Mouse (Mus musculus) midbrain, embryonic 14.5 days (tissue): ENCODE data around the gene Gpr156. TPM values are rescaled to one million over a fixed set of nuclear protein-coding genes. Genes with fewer than 3 reads are reported as not detected.

Source experiments
- ATAC-seq: fragments of 200-750 bp; cut with Nextera tagmentation; 2 replicates; pipeline ENCODE4 v1.8.0; 2017; ENCODE audit warnings: moderate number of reproducible peaks, moderate library complexity; ENCODE audit not compliant: low FRiP score, low TSS enrichment
- DNase-seq: peaks from one replicate; pipeline ENCODE4 v3.0.0-alpha.2; 2015
- H3K27ac ChIP-seq: fragments of 300-500 bp; sonication (generic); replicated peaks from 2 replicates; pipeline ENCODE4 v1.5.1; 2014; ENCODE audit warnings: mild to moderate bottlenecking, low read depth, low read length, moderate library complexity
- H3K27me3 ChIP-seq: fragments of 300-500 bp; sonication (generic); 2 replicates; pipeline ENCODE4 v1.6.1; 2014; ENCODE audit warnings: low read length, control low read depth, mixed read lengths; ENCODE audit not compliant: control insufficient read depth, insufficient read depth
- H3K36me3 ChIP-seq: fragments of 300-500 bp; sonication (generic); 2 replicates; pipeline ENCODE4 v1.6.1; 2014; ENCODE audit warnings: low read length, control low read depth; ENCODE audit not compliant: control insufficient read depth, insufficient read depth
- H3K4me1 ChIP-seq: fragments of 300-500 bp; sonication (generic); 2 replicates; pipeline ENCODE4 v1.6.1; 2014; ENCODE audit warnings: mild to moderate bottlenecking, antibody characterized with exemption, low read length, control low read depth; ENCODE audit not compliant: control insufficient read depth, insufficient read depth
- H3K4me2 ChIP-seq: fragments of 300-500 bp; sonication (generic); 2 replicates; pipeline ENCODE4 v1.6.1; 2014; ENCODE audit warnings: mild to moderate bottlenecking, low read length, moderate library complexity
- H3K4me3 ChIP-seq: fragments of 300-500 bp; sonication (generic); replicated peaks from 2 replicates; pipeline ENCODE4 v1.5.1; 2014; ENCODE audit warnings: low read depth, low read length
- H3K9ac ChIP-seq: fragments of 300-500 bp; sonication (generic); replicated peaks from 2 replicates; pipeline ENCODE4 v1.6.1; 2014; ENCODE audit warnings: mild to moderate bottlenecking, low read length, moderate library complexity
- H3K9me3 ChIP-seq: fragments of 300-500 bp; sonication (generic); 2 replicates; pipeline ENCODE4 v1.6.1; 2016; ENCODE audit warnings: low read length, control low read depth, mixed read lengths; ENCODE audit not compliant: control insufficient read depth
- WGBS: fragments of 180-500 bp; shearing (Covaris S2); extraction: QIAGEN DNeasy Blood & Tissue Kit; methylation state at CpG from one replicate; pipeline ENCODE4 v1.1.7; 2014; 5-methylcytosine and 5-hydroxymethylcytosine counted together
- polyA plus RNA-seq: library from polyadenylated mRNA; unstranded; fragments of >200 nt; fragmentation: Nextera tagmentation; extraction: Ambion mirVana; gene quantifications from 2 replicates; pipeline ENCODE4 v1.2.1, GENCODE M21; 2014

The Gpr156 gene
- polyA plus RNA-seq, 1 experiment from 2014 or later, result 7.6 TPM

GRCm38 (mm10) chr16:37878951-37879505 is 37.3 kb upstream of the Gpr156 start:
- no peak overlapping the region for H3K9ac ChIP-seq
- H3K4me3 ChIP-seq, result no peak overlapping the region
- no peaks in the 10 kb centered on the region for H3K9me3 ChIP-seq
- H3K27ac ChIP-seq, result no peak overlapping the region
- ATAC-seq (no peak), DNase-seq (no peak)
- no peaks in the 10 kb centered on the region for H3K4me1 ChIP-seq
- no peaks in the 10 kb centered on the region for H3K27me3 ChIP-seq
- no peak overlapping the region for H3K4me2 ChIP-seq
- WGBS, result 87% methylated on average over 7 of the region's 7 CpGs
- H3K36me3 ChIP-seq, result peaks cover 62% of the 10 kb centered on the region

- WGBS, result 99% methylated on average over 4 of the region's 4 CpGs
- Histone ChIP-seq H3K9me3 (no peaks in the 10 kb centered on the region), H3K9ac (no peak overlapping the region), H3K27ac (no peak overlapping the region), H3K27me3 (no peaks in the 10 kb centered on the region), H3K4me1 (no peaks in the 10 kb centered on the region), H3K36me3 (peaks cover 65% of the 10 kb centered on the region), H3K4me3 (no peak overlapping the region), H3K4me2 (no peak overlapping the region)
- ATAC-seq (no peak), DNase-seq (no peak)
Observed at GRCm38 (mm10) chr16:37879750-37880419, 36.4 kb upstream of the Gpr156 start.

GRCm38 (mm10) chr16:37881168-37881567 is 35.1 kb upstream of the Gpr156 start:
- 87% methylated on average over 2 of the region's 2 CpGs for WGBS
- Histone ChIP-seq H3K4me3 (no peak overlapping the region), H3K36me3 (peaks cover 65% of the 10 kb centered on the region), H3K4me2 (no peak overlapping the region), H3K4me1 (no peaks in the 10 kb centered on the region), H3K9ac (no peak overlapping the region), H3K9me3 (no peaks in the 10 kb centered on the region), H3K27ac (no peak overlapping the region), H3K27me3 (no peaks in the 10 kb centered on the region)
- no peak for DNase-seq
- no peak for ATAC-seq

- H3K9ac ChIP-seq, result no peak overlapping the region
- DNase-seq (no peak), ATAC-seq (no peak)
- H3K9me3 ChIP-seq, result no peaks in the 10 kb centered on the region
- 91% methylated on average over 3 of the region's 3 CpGs for WGBS
- H3K27me3 ChIP-seq, result no peaks in the 10 kb centered on the region
- H3K4me3 ChIP-seq, result no peak overlapping the region
- H3K4me2 ChIP-seq, result no peak overlapping the region
- H3K36me3 ChIP-seq, result peaks cover 8% of the 10 kb centered on the region
- H3K4me1 ChIP-seq, result peaks cover 10% of the 10 kb centered on the region; the same call in 1 of the 2 replicates
- H3K27ac ChIP-seq, result no peak overlapping the region
Observed at GRCm38 (mm10) chr16:37888986-37889385, 27.3 kb upstream of the Gpr156 start.

- Histone ChIP-seq H3K27ac (0 out of 2 replicates have a peak overlapping the region, but pooled peaks have one; percentile 20), H3K4me3 (no peak overlapping the region), H3K9ac (no peak overlapping the region), H3K36me3 (peaks cover 5% of the 10 kb centered on the region; the same call in 1 of the 2 replicates), H3K4me1 (peaks cover 10% of the 10 kb centered on the region; the same call in 1 of the 2 replicates), H3K27me3 (no peaks in the 10 kb centered on the region), H3K9me3 (no peaks in the 10 kb centered on the region), H3K4me2 (no peak overlapping the region)
- DNase-seq (peak; percentile 61), ATAC-seq (peak; percentile 40; the same call in 1 of the 2 replicates)
- WGBS, result 28% methylated on average over 2 of the region's 2 CpGs
Observed at GRCm38 (mm10) chr16:37892667-37893066, 23.6 kb upstream of the Gpr156 start.

GRCm38 (mm10) chr16:37893381-37893780 is 22.9 kb upstream of the Gpr156 start:
- Histone ChIP-seq H3K27me3 (no peaks in the 10 kb centered on the region), H3K9ac (no peak overlapping the region), H3K36me3 (peaks cover 5% of the 10 kb centered on the region; the same call in 1 of the 2 replicates), H3K9me3 (no peaks in the 10 kb centered on the region), H3K27ac (0 out of 2 replicates have a peak overlapping the region, but pooled peaks have one; percentile 20), H3K4me2 (no peak overlapping the region), H3K4me1 (peaks cover 10% of the 10 kb centered on the region; the same call in 1 of the 2 replicates), H3K4me3 (no peak overlapping the region)
- DNase-seq, result no peak
- WGBS, result 76% methylated on average over 6 of the region's 6 CpGs
- ATAC-seq, result no peak

- Histone ChIP-seq H3K4me3 (no peak overlapping the region), H3K4me1 (peaks cover 10% of the 10 kb centered on the region; the same call in 1 of the 2 replicates), H3K4me2 (no peak overlapping the region), H3K36me3 (peaks cover 5% of the 10 kb centered on the region; the same call in 1 of the 2 replicates), H3K27ac (no peak overlapping the region), H3K9me3 (no peaks in the 10 kb centered on the region), H3K9ac (no peak overlapping the region), H3K27me3 (no peaks in the 10 kb centered on the region)
- 82% methylated on average over 2 of the region's 2 CpGs for WGBS
- DNase-seq (no peak), ATAC-seq (no peak)
Observed at GRCm38 (mm10) chr16:37893942-37894341, 22.4 kb upstream of the Gpr156 start.

GRCm38 (mm10) chr16:37898790-37899189 is 17.5 kb upstream of the Gpr156 start:
- H3K4me1 ChIP-seq, result no peaks in the 10 kb centered on the region
- DNase-seq (no peak), ATAC-seq (no peak)
- H3K4me2 ChIP-seq, result no peak overlapping the region
- H3K4me3 ChIP-seq, result no peak overlapping the region
- 93% methylated on average over 5 of the region's 5 CpGs for WGBS
- H3K36me3 ChIP-seq, result no peaks in the 10 kb centered on the region
- no peak overlapping the region for H3K9ac ChIP-seq
- H3K27ac ChIP-seq, result no peak overlapping the region
- no peaks in the 10 kb centered on the region for H3K27me3 ChIP-seq
- H3K9me3 ChIP-seq, result no peaks in the 10 kb centered on the region

GRCm38 (mm10) chr16:37899357-37899756 is 16.9 kb upstream of the Gpr156 start:
- Histone ChIP-seq H3K9me3 (no peaks in the 10 kb centered on the region), H3K9ac (no peak overlapping the region), H3K36me3 (no peaks in the 10 kb centered on the region), H3K27me3 (no peaks in the 10 kb centered on the region), H3K4me3 (no peak overlapping the region), H3K4me2 (no peak overlapping the region), H3K27ac (no peak overlapping the region), H3K4me1 (no peaks in the 10 kb centered on the region)
- 38% methylated on average over 2 of the region's 2 CpGs for WGBS
- peak; percentile 54 for DNase-seq
- ATAC-seq, result no peak
